Mouse (Mus musculus) hindbrain, embryonic 15.5 days (tissue): ENCODE measurements at regions not wholly inside any gene's neighbourhood (a gene's known extent, or its start where the extent isn't known, plus 50 kb on each side); places are given as distances from the start of the nearest gene placed in this dataset.
"Not testable (repeated sequence)": the region's sequence is repeated elsewhere in the genome, so short reads cannot be mapped to it uniquely, and the experiment has no call there.

Source experiments
- ATAC-seq: fragments of 200-750 bp; cut with Nextera tagmentation; 2 replicates; pipeline ENCODE4 v1.8.0; 2017; ENCODE audit warnings: low read depth, moderate number of reproducible peaks, moderate TSS enrichment; ENCODE audit not compliant: low FRiP score
- H3K27ac ChIP-seq: fragments of 300-500 bp; sonication (generic); replicated peaks from 2 replicates; pipeline ENCODE4 v1.5.1; 2015; ENCODE audit warnings: mild to moderate bottlenecking, inconsistent platforms
- H3K27me3 ChIP-seq: fragments of 300-500 bp; sonication (generic); 2 replicates; pipeline ENCODE4 v1.6.1; 2015; ENCODE audit warnings: control low read depth, inconsistent platforms
- H3K36me3 ChIP-seq: fragments of 300-500 bp; sonication (generic); 2 replicates; pipeline ENCODE4 v1.6.1; 2015; ENCODE audit warnings: control low read depth, inconsistent platforms
- H3K4me1 ChIP-seq: fragments of 300-500 bp; sonication (generic); replicated peaks from 2 replicates; pipeline ENCODE4 v1.6.1; 2015; ENCODE audit warnings: control low read depth, inconsistent platforms
- H3K4me2 ChIP-seq: fragments of 300-500 bp; sonication (generic); 2 replicates; pipeline ENCODE4 v1.6.1; 2015; ENCODE audit warnings: moderate library complexity, mild to moderate bottlenecking, inconsistent platforms
- H3K4me3 ChIP-seq: fragments of 300-500 bp; sonication (generic); 2 replicates; pipeline ENCODE4 v1.5.1; 2015; ENCODE audit warnings: mild to moderate bottlenecking, inconsistent platforms
- H3K9ac ChIP-seq: fragments of 300-500 bp; sonication (generic); 2 replicates; pipeline ENCODE4 v1.6.1; 2015; ENCODE audit warnings: inconsistent platforms
- H3K9me3 ChIP-seq: fragments of 300-500 bp; sonication (generic); 2 replicates; pipeline ENCODE4 v1.6.1; 2016; ENCODE audit warnings: control low read depth, inconsistent platforms
- WGBS: fragments of 180-500 bp; shearing (Covaris S2); methylation state at CpG from one replicate; pipeline ENCODE4 v1.1.7; 2015; 5-methylcytosine and 5-hydroxymethylcytosine counted together

- peak overlapping the region; percentile 36 for H3K4me2 ChIP-seq
- ATAC-seq, H3K36me3 ChIP-seq: not testable (repeated sequence)
These were observed 1034.5 kb downstream of the Gm10330 start for GRCm38 (mm10) chr12:22745556-22745955.

GRCm38 (mm10) chr12:22745067-22745466, 1035.0 kb downstream of the Gm10330 start:
- 16% methylated on average over 24 of the region's 43 CpGs for WGBS
- Histone ChIP-seq H3K4me2 (peak overlapping the region; percentile 36), H3K4me3 (peak overlapping the region; percentile 31)
- ATAC-seq, H3K27ac ChIP-seq, H3K27me3 ChIP-seq, H3K9ac ChIP-seq, H3K9me3 ChIP-seq, H3K36me3 ChIP-seq, H3K4me1 ChIP-seq: not testable (repeated sequence)

More at GRCm38 (mm10) chr12:22745556-22745955, 1034.5 kb downstream of the Gm10330 start:
- H3K27ac ChIP-seq, H3K27me3 ChIP-seq, H3K4me1 ChIP-seq, H3K9me3 ChIP-seq, H3K9ac ChIP-seq: not testable (repeated sequence)
- 4% methylated on average over 24 of the region's 40 CpGs for WGBS
- H3K4me3 ChIP-seq, result peak overlapping the region; percentile 31
